Mouse (Mus musculus): ENCODE data around the gene Rab17. TPM values are rescaled to one million over a fixed set of nuclear protein-coding genes. Genes with fewer than 3 reads are reported as not detected.

Rab17 gene
- polyA plus RNA-seq, 1 experiment: not detected

DNA sequence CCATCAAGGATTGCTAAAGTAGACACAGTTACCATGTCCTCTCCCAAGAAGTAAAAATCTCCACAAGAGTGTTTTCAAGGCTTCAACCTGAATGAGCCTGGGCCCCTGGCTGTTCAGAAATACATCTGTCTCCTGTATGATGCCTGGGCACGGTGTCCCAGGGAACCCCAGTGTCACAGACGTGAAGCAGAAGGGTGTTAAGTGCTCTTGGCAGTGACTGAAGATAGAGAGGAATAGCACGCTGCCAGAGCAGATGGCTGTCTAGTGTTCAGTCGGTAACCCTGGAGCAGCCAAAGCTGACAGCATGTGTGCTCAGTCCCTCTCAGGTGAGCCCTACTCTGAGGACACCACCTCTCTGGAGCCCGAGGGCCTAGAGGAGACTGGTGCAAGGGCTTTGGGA is 36.5 kb downstream of the Rab17 start:
- H3K4me1 ChIP-seq (ENCODE audit: control insufficient read depth, insufficient read depth, low read length): peaks cover 4% of the 10 kb centered on the region

DNA sequence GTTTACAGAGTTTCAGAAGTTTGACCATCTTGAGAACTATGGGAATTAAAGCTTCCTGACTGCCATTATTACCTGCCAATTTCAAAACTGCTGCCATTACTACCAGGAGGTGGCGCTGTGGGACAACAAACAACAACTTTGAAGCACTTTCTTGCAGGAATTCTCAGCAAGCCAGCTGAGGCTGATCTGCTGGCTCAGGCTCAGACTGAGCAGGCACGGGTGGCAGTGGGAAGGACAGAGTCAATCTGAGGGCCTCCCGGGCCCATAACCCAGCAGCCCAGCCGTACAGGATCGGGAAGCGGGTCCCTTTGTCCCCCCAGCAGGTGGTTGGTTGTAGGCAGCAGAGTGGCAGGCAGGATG is 40.9 kb downstream of the Rab17 start:
- TF ChIP-seq POLR2A (IDR thresholded peaks at IDR 0.05; ENCODE audit: insufficient read depth, low read depth, low read length): no peak
- TF ChIP-seq CTCF (IDR thresholded peaks at IDR 0.05; ENCODE audit: insufficient read depth, low read depth, low read length): peak; percentile 40
- H3K4me1 ChIP-seq (ENCODE audit: control insufficient read depth, insufficient read depth, low read length): peaks cover 6% of the 10 kb centered on the region
- WGBS: 2% methylated on average over 6 of the region's 6 CpGs
- H3K4me3 ChIP-seq (ENCODE audit: insufficient read depth, low read depth, low read length): no peak overlapping the region
- no peak overlapping the region for H3K27ac ChIP-seq (ENCODE audit: insufficient read depth, low read depth, low read length)

More for the DNA sequence above, 36.5 kb downstream of the Rab17 start:
- TF ChIP-seq CTCF (IDR thresholded peaks at IDR 0.05; ENCODE audit: insufficient read depth, low read depth, low read length) (no peak), POLR2A (IDR thresholded peaks at IDR 0.05; ENCODE audit: insufficient read depth, low read depth, low read length) (no peak)
- WGBS: 81% methylated on average over 5 of the region's 5 CpGs
- Histone ChIP-seq H3K4me3 (ENCODE audit: insufficient read depth, low read depth, low read length) (no peak overlapping the region), H3K27ac (ENCODE audit: insufficient read depth, low read depth, low read length) (no peak overlapping the region)

DNA sequence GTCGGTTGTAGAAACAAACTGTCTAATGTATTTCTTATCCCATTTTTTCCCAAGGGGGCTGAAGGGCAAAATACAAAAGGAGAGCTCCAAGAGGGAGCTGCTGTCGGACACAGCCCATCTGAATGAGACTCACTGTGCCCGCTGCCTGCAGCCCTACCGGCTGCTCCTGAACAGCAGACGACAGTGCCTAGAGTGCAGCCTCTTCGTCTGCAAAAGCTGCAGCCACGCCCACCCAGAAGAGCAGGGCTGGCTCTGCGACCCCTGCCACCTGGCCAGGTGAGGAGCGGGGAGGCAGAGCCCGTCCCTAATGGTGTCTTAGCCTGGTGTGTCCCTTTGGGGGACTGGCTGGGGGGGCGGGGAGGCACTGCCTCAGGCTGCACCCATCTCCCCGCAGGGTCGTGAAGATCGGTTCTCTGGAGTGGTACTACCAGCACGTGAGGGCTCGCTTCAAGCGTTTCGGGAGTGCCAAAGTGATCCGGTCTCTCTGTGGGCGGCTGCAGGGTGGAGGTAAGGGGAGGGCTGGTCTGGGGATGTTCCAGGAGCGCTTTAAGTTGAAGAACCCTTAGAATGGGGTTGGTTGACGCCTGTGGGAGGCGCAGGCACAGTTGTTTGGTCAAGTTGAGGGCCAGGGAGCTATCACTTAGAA is 41.4 kb downstream of the Rab17 start:
- TF ChIP-seq CTCF (IDR thresholded peaks at IDR 0.05; ENCODE audit: insufficient read depth, low read depth, low read length) (peak; percentile 9; the same call in 1 of the 2 replicates), POLR2A (IDR thresholded peaks at IDR 0.05; ENCODE audit: insufficient read depth, low read depth, low read length) (no peak)
- Histone ChIP-seq H3K4me3 (ENCODE audit: insufficient read depth, low read depth, low read length) (no peak overlapping the region), H3K4me1 (ENCODE audit: control insufficient read depth, insufficient read depth, low read length) (peaks cover 6% of the 10 kb centered on the region), H3K27ac (ENCODE audit: insufficient read depth, low read depth, low read length) (no peak overlapping the region)
- 5% methylated on average over 23 of the region's 23 CpGs for WGBS

DNA sequence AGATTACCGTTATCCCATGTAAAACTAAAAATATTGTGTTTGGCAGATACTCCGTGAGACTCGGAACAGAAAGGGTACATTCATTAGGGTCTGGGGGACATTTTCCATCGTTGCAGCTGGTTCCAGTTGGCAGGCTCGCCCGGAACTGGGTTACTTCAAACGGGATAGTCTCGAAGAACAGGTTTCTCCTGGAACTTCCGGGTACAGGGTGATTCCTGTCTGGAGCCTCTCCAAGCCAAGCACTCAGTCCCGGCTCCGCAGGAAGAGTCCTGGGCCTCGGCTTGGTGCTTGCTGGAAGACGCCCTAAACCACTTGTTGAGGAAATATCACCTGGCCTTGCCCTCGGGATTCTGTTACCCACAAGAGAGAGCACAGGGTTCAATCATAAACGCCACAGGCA is 42.2 kb downstream of the Rab17 start:
- TF ChIP-seq POLR2A (IDR thresholded peaks at IDR 0.05; ENCODE audit: insufficient read depth, low read depth, low read length): no peak
- no peak for TF ChIP-seq CTCF (IDR thresholded peaks at IDR 0.05; ENCODE audit: insufficient read depth, low read depth, low read length)

DNA sequence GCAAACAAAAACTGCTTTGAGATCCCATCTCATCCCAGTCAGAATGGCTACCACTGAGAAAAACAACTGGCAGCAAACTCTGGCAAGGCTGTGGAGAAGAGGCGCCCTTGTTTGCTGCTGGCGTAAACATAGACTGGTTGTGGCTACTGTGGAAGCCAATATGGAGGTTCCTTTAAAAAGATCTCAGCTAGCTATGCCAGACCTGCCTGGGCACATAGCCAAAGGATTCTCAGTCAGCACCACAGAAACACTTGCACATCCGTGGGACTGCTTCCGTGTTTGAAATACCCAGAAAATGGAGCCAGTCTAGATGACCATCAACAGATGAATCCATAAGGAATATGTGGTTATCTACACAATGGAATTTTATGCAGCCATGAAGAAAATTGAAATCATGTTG is 43.4 kb downstream of the Rab17 start:
- TF ChIP-seq CTCF (IDR thresholded peaks at IDR 0.05; ENCODE audit: insufficient read depth, low read depth, low read length): no peak
- no peak for TF ChIP-seq POLR2A (IDR thresholded peaks at IDR 0.05; ENCODE audit: insufficient read depth, low read depth, low read length)
- WGBS: 48% methylated on average over 4 of the region's 4 CpGs
- H3K4me3 ChIP-seq (ENCODE audit: insufficient read depth, low read depth, low read length): no peak overlapping the region
- H3K4me1 ChIP-seq (ENCODE audit: control insufficient read depth, insufficient read depth, low read length): peaks cover 6% of the 10 kb centered on the region
- H3K27ac ChIP-seq (ENCODE audit: insufficient read depth, low read depth, low read length): no peak overlapping the region

More for the DNA sequence above, 42.2 kb downstream of the Rab17 start:
- H3K4me3 ChIP-seq (ENCODE audit: insufficient read depth, low read depth, low read length): no peak overlapping the region
- peaks cover 6% of the 10 kb centered on the region for H3K4me1 ChIP-seq (ENCODE audit: control insufficient read depth, insufficient read depth, low read length)
- WGBS: 47% methylated on average over 15 of the region's 15 CpGs
- no peak overlapping the region for H3K27ac ChIP-seq (ENCODE audit: insufficient read depth, low read depth, low read length)

DNA sequence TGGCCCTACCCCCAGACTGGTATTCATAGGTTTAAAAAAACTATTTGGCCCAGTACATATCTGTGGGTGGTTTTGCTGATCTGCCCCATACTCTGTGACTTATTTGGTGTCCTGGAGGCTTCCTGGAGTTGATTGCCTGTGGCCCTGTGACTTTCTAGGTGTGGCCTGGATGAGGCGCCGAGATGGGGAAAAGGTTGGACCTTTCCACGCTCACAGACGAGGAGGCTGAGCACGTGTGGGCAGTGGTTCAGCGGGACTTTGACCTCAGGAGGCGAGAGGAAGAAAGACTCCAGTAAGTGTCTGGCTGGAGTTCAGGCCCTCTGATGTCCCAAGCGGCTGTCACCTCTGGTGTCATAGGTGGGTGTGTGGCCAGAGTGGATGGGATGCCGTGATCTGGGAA is 47.8 kb downstream of the Rab17 start:
- H3K27ac ChIP-seq (ENCODE audit: insufficient read depth, low read depth, low read length): no peak overlapping the region
- H3K4me1 ChIP-seq (ENCODE audit: control insufficient read depth, insufficient read depth, low read length): no peaks in the 10 kb centered on the region
- WGBS: 92% methylated on average over 9 of the region's 9 CpGs
- no peak overlapping the region for H3K4me3 ChIP-seq (ENCODE audit: insufficient read depth, low read depth, low read length)
- TF ChIP-seq CTCF (IDR thresholded peaks at IDR 0.05; ENCODE audit: insufficient read depth, low read depth, low read length): no peak
- TF ChIP-seq POLR2A (IDR thresholded peaks at IDR 0.05; ENCODE audit: insufficient read depth, low read depth, low read length): no peak

DNA sequence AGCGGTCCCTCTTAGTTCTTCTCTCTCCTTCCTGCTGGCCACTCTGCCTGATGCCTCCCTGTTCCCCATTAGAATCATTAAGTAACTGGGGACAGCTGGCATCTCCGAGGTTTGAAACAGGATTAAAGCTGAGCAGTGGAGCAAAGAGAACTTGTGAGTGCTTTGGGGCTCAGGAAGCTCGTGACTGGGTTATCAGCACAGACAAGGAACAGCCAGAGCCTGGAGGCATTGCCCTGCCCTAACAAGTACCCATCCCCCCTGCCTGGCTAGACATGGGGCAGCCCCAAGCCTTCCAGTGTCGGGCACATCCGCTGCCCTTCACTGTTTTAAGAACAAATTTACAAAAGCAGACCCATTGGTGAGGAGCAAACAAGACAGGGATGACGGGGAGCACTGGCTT is 52.0 kb downstream of the Rab17 start:
- H3K4me3 ChIP-seq (ENCODE audit: insufficient read depth, low read depth, low read length): no peak overlapping the region
- H3K4me1 ChIP-seq (ENCODE audit: control insufficient read depth, insufficient read depth, low read length): peaks cover 7% of the 10 kb centered on the region
- 69% methylated on average over 6 of the region's 6 CpGs for whole genome bisulfite sequencing
- no peak for TF ChIP-seq CTCF (IDR thresholded peaks at IDR 0.05; ENCODE audit: insufficient read depth, low read depth, low read length)
- no peak for TF ChIP-seq POLR2A (IDR thresholded peaks at IDR 0.05; ENCODE audit: insufficient read depth, low read depth, low read length)
- no peak overlapping the region for H3K27ac ChIP-seq (ENCODE audit: insufficient read depth, low read depth, low read length)

DNA sequence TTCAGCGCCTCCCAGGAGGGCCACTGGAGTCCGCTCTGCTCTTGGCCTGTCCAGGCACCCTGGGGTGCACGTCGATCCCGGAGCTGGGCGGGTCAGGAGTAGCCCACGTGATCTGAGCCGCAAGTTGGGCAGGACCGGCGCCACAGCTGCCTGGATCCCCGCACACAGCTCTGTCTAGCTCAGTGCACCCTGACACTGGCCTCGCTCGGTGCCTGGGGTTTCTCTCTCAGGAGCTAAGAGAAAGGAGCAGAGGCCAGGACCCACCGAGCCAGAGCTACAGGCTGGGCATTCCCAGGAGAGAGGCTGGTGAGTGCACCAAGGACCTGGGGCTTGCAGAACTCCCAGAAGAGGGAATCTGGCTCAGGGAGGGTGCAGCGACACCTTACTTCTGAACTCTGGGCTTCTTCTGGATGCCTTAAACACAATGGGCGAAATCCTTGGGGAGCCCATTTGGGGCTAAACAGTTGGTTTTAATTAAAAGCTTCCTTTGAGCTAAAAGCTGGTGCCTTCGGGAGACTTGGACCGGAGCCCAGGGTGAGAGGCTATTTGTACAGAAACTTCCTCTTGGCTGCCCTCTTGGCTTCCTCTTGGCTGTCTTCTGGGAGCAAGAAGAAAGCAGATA is 54.4 kb downstream of the Rab17 start, which contains the start of gene Mlph:
Mlph (plus strand) TSS at position 138 of the 622 bp plus-strand sequence.
- 15% methylated on average over 18 of the region's 18 CpGs for WGBS
- H3K27ac ChIP-seq (ENCODE audit: insufficient read depth, low read depth, low read length): no peak within 1 kb of the TSS

DNA sequence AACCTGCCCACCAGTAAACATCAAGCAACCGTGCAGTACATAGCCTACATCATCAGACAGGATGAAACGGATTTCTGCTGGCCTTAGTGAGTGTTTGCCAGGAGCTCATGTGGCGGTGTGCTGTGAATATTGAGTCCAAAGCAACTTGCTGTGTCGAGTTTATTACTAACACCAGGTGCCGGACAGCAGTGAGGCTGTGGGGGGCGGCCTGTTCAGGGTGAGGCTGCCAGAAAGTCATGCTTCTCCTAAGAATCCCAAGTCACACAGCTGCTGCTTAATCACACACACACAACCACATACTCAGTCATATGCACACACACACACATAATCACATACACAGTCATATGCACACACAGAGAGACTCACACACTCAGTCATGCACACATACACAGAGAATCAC is 56.2 kb downstream of the Rab17 start:
- Histone ChIP-seq H3K27ac (ENCODE audit: insufficient read depth, low read depth, low read length) (no peak overlapping the region), H3K4me3 (ENCODE audit: insufficient read depth, low read depth, low read length) (no peak overlapping the region), H3K4me1 (ENCODE audit: control insufficient read depth, insufficient read depth, low read length) (peaks cover 15% of the 10 kb centered on the region)
- WGBS: 82% methylated on average over 6 of the region's 6 CpGs
- no peak for TF ChIP-seq POLR2A (IDR thresholded peaks at IDR 0.05; ENCODE audit: insufficient read depth, low read depth, low read length)
- TF ChIP-seq CTCF (IDR thresholded peaks at IDR 0.05; ENCODE audit: insufficient read depth, low read depth, low read length): no peak

More for the DNA sequence above, 54.4 kb downstream of the Rab17 start, which contains the start of gene Mlph:
- peak within 1 kb of the TSS; percentile 11; the same call in 1 of the 2 replicates for H3K4me3 ChIP-seq (ENCODE audit: insufficient read depth, low read depth, low read length)
- TF ChIP-seq CTCF (IDR thresholded peaks at IDR 0.05; ENCODE audit: insufficient read depth, low read depth, low read length) (no peak), POLR2A (IDR thresholded peaks at IDR 0.05; ENCODE audit: insufficient read depth, low read depth, low read length) (no peak)
- H3K4me1 ChIP-seq (ENCODE audit: control insufficient read depth, insufficient read depth, low read length): peaks cover 7% of the 10 kb centered on the region
